Mouse (Mus musculus) c-Kit-negative CD71-positive TER-119-positive erythroid progenitor cells, embryonic 14.5 days (primary cell): ENCODE measurements around the gene Zfp575.
A peak's percentile ranks its signal among the peaks of the same experiment; 100 is the strongest.

Experiments
- DNase-seq: peaks from one replicate; pipeline ENCODE4 v3.0.0-alpha.2; 2013; ENCODE audit warnings: low read depth, low spot score

The Zfp575 gene

DNA sequence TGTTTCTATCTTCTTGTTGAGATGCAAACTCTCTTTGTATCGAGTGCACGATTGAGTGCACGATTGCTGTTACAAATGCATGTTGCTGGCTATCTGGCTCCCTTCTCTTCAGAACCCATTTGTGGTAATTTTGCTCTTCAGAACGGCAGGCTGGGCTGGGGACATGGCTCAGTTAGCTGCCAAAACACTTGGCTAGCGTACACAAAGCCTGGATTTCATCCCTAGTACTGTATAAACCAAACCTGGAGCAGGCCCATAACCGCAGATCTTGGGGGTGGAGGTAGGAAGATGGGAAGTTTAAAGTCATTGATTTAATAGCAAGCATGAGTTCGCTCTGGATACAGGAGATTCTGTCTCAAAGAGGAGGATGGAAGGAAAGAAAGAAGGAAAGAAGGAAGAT, 18.1 kb upstream of the Zfp575 start:
- no peak for DNase-seq

DNA sequence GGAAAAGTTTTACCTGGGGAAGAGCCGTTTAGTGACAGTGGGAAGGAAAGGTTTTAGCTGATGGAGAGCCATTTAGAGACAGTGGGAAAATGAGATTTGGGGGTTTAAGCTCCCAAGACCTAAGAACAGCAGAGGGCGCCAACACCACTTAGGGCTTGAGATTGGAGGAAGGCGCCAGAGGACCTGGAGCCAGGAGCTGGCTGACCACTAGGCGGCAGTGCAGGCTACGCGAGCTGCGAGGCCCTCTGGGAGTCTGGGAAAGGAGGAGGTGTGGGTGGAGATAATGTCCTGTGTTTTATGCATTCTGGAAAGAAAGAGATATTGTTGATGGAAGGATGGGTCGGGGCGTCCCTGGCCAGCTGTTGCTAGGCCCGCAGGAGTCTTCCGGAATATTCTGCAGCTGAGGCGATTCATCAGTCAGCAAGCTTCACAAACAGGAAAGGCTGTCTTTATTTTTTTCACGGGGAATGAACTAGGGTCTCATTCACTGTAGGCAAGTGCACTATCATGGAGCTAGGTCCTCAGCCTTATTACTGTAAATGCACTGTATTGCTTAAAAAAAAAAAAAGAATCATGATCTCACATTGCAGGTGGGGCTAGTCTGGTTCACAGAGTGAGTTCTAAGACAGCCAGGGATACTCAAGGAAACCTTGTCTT, 13.6 kb upstream of the Zfp575 start:
- DNase-seq: peak; percentile 75

DNA sequence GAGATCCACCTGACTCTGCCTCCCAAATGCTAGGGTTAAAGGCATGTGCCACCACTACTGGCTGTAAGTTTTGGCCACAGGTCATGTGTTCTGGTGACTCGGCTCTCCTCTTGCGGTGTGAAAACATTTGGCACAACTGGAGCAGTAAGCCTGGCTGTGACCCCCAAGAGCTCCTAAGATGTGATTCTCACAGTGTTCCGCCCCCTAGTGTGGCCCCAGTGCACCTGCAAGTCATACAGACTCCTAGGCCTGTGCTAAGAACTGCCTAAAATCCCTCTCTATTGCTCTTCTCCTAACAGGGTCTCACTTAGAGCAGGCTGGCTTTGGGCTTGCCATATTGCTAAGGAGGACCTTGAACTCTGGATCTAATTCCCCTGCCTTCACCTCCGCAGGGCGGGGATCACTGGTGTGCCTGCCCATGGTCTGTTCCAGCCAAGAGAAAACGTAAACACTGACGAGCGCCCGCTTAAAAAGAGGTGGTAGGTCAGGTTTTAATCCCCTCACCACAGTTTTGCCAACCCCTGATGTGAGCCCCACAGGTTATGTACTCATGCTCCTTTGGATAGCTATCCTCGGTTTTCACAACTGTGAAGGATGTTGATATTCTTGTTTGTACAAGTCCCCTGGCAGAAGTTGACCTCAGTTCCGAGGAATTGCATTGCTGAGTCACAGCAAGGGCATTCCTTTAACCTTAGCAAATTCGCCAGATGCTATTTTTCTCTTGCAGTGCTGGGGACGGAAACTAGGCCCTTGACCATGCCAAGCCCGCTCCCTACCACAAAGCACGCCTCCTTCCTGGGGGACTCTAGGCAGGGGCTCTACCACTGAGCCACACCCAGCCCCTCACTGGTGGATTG, 12.0 kb upstream of the Zfp575 start:
- DNase-seq: no peak

DNA sequence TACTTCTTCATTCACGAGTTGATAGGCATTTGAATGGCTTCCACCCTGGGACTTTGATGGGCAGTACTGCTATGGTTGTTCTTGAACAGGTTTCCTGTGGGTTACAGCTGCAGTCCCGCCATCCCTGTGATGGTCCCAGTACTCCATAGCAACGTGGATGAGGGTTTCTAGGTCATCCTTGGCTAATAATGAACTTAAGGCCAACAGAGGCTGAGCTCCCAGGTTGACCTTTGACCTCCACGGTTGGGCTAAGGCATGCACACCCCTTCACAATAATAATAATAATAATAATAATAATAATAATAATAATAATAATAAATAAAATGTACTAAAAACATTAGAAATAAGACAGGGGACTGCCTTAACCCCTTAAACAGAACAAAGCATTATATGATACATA, 10.7 kb upstream of the Zfp575 start:
- DNase-seq: no peak

DNA sequence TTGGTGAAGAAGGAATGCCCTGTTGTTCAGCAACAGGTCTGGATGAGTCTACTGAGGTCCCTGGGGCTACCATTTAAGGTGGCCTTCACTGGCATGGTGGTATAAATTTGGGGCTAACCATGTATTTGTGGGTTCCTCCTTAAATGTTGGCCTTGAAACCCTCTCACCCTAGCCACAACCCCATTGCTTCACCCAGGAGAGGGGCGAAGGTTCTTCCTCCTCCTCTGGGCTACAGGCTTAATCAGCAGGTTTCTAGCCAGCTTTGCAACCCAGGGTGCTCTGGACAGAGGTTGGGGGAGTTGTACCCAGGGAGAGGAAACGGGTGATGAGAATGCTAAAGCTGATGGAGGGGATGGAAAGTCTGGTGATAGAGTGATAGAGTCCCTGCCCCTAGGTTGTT, 8.0 kb upstream of the Zfp575 start:
- no peak for DNase-seq

DNA sequence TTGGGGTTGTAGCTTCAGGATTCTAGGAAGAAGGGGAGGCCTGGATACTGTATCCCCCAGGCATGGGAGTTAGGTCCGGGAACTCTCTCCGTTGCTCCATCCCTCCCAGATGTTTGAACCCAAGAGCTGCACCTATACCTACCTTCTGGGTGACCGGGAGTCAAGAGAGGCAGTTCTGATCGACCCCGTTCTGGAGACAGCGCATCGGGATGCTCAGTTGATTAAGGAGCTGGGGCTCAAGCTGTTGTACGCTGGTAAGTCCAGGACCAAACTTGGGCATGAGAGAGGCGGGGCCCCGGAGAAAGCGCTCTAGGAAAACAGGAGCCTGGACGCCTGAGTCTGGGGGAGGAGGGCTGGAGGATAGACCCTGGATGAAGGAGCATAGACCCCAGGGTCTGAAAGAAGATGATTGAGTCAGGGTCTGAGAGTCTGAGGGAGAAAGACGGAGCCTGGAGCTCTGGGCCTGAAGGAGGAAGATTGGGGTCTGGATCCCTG, 6.9 kb upstream of the Zfp575 start:
- DNase-seq: no peak

DNA sequence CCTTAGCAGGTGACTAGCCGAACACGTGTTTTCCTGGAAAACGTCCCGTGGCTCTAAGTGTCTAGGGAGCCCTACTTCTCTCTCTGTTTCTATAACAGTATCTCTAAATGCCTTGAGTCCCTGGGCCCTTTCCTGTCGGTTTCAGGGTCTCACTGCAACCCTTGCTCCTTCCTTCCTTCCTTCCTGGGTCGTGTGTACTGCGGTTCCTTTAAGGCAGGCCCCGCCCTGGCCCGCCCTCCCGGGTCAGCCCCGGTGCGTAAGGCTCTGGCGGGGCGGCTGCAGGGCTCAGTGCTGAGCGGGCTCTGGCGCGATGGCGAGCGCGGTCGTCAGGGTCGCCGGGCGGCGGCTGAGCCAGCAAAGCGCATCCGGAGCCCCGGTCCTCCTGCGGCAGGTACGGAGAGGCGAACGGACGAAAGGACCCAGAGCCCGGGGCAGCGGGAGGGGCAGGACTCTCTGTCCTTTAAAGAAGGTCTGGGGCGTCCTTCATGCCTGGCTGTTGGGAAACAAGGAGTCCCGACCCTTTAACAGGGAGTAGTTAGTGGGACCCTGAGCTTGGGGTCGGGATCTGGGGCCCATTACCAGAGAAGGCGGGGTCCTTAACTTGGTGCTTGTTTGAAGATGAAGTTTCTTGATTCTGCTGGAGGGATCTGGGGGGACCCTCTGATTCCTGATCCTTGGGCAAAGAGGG, 6.3 kb upstream of the Zfp575 start:
- DNase-seq: peak; percentile 36

DNA sequence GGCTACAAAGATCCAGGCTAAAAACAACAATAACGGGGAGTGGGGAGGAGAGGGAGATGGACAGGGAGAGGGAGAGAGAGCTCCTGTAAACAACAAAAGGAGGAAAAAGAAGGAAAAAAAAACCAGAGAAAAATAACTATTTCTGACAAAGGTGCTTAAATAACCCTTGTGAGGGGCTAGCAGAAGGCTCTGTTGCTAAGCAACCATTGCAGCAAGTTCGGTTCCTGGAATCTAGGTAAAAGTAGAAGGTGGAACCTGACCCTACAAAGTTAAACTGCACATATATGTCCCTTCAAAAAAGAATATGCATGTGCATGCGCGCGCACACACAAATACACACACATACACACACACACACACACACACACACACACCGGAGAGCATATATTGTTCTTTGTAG, 5.3 kb upstream of the Zfp575 start:
- no peak for DNase-seq

DNA sequence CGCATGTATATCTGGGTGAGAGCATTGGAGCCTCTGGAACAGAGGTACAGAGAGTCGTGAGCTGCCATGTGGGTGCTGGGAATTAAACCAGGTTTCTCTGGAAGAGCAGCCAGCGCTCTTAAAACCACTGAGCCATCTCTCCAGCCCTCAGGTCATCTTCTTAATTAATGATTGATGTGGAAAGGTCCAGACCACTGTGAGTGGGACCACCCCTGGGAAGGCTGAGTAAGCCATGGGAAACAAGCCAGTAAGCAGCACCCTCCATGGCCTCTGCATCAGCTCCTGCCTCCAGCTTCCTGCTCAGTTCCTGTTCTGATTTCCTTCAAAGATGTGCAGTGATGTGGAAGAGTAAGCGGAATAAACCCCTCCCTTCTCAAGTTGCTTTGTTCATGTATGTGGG, 4.7 kb upstream of the Zfp575 start:
- DNase-seq: no peak

DNA sequence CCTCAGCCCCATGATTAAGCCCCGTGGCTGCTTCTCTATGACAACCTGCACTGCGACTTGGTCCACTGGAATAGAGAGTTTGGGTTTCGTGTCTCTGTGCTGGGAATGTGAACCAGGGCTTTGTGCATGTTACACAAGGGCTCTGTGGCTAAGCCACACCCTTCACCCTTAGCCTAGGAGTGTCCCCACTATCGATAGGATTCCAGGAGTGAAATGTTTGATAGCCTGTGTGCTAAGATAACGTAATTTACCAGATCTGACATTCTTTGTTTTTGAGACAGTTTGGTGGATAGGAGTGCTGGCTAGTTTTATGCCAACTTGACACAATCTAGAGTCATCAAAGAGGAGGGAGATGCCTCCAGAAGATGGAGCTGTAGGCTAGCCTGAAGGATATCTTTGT, 4.3 kb upstream of the Zfp575 start:
- DNase-seq: no peak

DNA sequence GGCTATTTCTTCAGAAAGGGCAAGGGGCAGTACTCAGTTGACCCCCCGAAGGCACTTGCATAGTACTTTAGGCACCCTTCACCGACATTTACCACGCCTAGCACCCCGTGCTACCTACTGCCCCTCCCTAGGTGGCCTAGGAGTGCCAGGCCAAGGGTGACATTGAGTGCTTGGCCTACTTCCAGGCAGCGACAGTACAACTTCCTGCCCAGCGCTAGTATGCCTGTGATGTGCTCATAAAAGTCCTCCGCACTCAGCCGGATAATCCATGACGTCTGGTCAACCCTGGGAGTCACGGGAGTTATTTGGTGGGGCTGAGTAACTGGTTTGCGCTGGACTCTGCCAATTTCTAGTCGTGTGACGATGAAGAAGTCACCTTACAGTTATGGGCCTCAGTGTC, 895 bp upstream of the Zfp575 start:
- DNase-seq: no peak

DNA sequence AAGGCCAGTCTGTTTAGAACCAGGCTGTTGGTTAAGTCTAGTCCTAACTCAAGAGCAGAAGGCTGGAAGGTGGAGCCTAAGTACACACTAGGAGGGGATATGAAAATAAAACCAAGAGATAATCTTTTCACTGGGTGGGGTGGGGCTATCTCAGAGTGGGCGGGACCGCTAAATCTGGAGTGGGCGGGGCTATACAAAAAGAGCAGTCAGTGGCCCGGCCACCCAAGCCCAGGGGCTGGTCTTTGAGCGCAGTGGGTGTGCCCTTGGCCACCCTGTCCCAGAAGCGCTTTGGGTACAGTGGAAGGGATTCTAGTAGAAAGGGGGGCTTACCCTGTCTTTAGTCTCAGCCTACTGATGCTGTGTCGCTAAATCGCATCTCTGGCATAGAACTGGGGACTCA, 613 bp downstream of the Zfp575 start:
- no peak for DNase-seq

DNA sequence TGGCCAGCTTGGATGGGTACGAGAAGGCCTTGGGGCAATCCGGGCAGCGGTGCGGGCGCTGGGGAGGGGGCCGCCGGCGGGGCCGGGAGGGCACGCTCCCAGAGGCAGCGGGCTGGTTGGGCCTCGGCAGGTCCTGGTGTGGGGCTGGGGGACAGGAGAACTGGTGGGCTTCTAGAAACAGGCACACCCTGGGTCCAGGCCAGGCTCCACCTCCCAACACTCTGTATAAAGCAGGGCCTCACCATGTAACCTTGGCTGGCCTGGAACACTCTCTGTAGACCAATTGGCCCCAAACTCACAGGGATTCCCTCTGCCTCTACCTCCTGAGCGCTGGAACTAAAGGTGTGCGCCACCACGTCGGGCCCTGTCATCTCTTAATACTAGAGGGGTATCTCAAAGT, 1.4 kb downstream of the Zfp575 start:
- DNase-seq: no peak

DNA sequence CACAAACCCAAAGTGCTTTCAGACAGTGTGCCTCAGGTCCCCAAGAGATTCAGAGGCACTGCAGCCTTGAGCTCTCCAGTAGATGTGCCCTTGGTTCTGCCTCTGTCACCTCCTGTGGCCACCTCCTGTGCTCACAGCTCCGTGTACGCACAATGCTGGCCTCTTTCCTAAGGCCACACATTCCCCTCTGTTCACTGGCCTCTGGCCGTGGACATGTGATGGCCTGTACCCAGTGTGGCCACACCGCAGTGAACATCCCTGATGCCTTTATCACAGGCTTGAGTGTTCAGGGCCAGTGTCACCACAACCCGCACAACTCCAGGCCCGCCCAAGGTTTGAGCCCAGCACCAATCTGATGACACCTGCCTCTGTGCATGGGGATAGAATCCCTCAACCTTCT, 2.6 kb downstream of the Zfp575 start:
- no peak for DNase-seq

DNA sequence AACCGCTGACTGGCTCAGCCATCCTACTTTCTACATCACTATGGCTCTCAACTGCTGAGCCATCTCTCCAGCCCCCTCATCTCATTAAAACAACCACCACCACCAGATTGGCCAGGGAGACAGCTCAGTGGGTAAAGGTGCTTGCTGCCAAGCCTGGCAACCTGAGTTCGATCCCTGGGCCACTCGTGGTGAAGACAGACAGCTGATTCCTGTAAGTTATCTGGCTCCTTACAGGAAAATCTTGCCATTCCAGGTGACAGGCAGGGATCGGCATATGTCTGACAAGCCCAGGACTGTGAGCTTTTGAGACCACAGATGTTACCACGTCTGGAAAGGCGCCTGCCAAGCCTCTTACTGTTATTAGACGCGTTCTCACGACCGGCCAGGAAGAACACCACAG, 9.6 kb downstream of the Zfp575 start:
- DNase-seq: no peak

DNA sequence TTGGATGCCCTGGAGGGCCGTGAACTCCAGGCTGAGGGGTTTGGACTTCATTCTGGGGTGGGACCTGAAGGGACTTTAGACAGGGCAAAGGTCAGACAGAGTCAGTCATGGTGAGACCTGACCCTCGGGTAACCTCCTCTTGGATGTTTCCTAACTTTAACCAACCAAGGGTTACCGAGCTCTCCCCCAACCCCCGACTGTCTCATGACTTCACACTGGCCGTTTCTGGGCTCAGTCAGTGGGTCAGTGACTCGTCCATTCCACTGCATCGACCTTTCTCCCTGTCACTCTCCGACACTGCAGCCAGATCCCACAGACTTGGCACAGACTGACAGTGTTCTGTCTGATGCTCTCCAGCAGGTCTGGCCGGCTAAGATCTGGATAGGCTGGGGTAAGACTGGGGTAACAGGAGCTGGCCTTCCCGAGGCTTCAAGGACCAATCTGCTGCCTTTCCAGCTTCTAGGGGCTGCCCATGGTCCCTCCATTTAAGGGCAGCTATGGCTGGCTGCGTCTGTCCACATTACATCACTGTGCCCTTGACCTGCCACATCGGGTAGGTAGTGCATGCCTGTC, 13.1 kb downstream of the Zfp575 start:
- no peak for DNase-seq

DNA sequence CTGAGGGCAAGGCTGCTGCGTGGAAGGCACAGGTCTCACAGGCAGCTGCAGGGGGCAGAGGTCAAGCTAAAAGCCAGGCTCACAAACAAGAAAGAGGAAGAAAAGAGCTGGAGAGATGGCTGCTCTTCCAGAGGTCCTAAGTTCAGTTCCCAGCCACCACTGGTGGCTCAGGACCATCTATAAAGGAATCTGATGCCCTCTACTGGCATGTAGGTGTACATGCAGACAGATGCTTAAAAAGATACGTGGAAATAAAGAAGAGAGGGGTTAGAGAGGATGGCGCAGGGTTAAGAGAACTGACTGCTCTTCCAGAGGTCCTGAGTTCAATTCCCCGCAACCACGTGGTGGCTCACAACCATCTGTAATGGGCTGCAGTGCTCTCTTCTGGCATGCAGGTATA, 15.0 kb downstream of the Zfp575 start:
- DNase-seq: no peak

DNA sequence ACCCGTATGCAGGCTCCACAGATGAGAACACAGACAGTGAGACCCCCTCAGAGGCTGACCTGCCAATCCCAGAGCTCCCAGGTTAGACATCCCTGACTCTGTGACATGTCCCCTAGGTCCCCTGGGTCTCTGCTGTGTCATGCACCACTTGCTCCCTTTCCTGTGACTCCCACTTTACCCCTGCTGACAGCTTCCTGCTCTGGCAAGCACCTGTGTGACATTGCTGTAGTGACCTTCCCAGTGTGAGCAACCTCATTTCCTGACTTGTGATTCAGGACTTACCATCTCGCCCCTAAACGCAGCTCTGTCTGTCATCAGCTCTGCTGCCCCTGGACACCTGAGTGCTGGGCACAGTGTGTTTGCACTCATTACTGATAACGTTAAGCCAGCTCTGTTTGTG, 16.4 kb downstream of the Zfp575 start:
- DNase-seq: no peak

DNA sequence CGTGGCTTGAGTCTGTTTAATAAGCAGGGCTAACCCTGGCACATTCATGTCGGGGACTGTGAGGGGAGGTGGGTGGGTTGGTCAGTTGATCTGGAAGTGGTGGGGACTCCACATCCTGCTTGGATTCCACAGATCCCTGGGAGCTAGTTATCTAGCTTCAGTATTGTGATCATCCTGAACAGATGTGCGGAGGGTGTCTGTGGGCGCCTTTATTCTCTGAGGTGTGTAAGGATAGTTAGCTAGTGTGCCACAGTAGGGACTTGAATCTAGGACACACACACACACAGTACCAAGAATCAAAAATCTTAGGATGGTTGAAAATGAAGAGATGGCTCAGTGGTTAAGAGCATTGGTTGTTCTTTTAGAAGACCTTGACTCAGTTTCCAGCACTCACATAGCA, 18.9 kb downstream of the Zfp575 start:
- DNase-seq: no peak

DNA sequence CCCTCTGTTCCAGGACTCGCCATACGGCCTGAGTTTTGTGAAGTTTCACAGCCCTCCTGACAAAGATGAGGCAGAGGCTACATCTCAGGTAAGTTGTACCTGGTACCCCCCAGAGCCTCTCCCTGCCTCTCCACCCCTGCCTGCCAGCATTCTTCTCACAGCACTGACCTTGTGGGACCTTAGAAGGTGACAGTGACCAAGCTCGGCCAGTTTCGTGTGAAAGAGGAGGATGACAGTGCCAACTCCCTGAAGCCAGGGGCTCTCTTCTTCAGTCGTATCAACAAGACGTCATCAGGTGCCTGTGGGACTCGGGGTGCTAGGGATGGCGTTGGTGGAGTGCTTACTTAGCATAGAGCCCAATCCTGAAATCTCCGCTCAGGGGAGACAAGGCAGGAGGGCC, 21.2 kb downstream of the Zfp575 start:
- no peak for DNase-seq

DNA sequence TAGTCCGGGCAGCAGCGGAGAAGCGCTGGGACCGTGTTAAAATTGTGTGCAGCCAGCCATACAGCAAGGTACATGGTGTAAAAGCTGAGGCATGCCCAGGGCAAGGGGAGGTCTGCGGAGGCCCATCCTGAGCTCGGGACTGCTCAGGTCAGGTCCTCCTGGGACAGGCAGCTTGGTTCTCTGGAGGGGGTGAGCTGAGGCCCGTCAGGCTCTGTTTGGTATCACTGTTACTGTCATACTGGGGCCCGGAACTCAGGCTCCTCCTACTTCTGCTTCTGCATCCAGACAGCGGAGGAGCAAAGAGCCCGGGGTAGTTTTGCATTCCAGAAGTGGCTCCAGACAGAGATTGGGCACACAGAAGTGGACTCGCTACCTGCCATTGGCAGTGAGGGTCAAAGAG, 21.8 kb downstream of the Zfp575 start:
- no peak for DNase-seq

DNA sequence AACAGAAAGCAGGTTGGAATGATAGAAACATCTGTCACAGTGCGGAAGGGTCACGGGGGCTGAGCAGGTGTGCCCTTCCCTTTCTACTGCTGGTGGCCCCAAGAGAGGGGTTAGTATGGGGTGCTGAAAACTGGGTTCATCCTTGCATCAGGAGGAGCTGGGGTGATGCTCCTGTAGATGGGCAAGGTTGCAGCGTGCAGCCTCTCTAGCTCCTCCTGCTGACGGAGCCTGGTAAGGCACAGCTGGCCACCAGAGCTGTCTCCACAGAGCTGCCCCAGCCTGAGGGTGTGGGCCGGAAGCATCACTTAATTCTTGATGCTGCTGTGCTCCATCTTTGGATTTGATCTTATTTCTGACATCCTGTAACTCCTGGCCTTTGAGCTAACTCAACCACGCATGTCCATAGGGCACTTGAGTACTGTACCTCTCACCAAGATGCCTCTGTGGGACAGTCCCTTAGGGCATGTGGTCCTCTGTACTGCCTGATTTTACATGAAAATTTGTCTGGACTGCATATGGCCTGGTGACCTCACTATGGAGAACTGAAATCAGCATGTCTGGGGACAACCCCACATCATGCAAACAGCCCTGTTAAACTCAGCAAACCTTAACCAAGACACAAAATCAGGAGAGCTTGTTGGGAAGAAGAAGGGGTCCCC, 22.7 kb downstream of the Zfp575 start:
- DNase-seq: no peak
